Mouse (Mus musculus): ENCODE measurements around the gene Sema5a.

The Sema5a gene

GRCm38 (mm10) chr15:32637879-32638278 lies 393.3 kb downstream of the Sema5a start:
- no peak for DNase-seq (ENCODE audit: low read depth)

- DNase-seq (ENCODE audit: low read depth), result peak; percentile 50
These were observed 402.6 kb downstream of the Sema5a start for GRCm38 (mm10) chr15:32647061-32647687.

GRCm38 (mm10) chr15:32654046-32654445 lies 409.4 kb downstream of the Sema5a start:
- DNase-seq (ENCODE audit: low read depth), result peak; percentile 40

- peak; percentile 62 for DNase-seq (ENCODE audit: low read depth)
These were observed 411.4 kb downstream of the Sema5a start for GRCm38 (mm10) chr15:32656017-32656416.

GRCm38 (mm10) chr15:32676446-32676845 lies 431.8 kb downstream of the Sema5a start:
- no peak for DNase-seq (ENCODE audit: low read depth)

GRCm38 (mm10) chr15:32685152-32685551 lies 440.5 kb downstream of the Sema5a start:
- peak; percentile 36 for DNase-seq (ENCODE audit: low read depth)

- no peak for DNase-seq (ENCODE audit: low read depth)
These were observed 446.4 kb downstream of the Sema5a start for GRCm38 (mm10) chr15:32691021-32691420.

- peak; percentile 50 for DNase-seq (ENCODE audit: low read depth)
These were observed 448.4 kb downstream of the Sema5a start for GRCm38 (mm10) chr15:32693006-32693405.

GRCm38 (mm10) chr15:32717298-32717985 lies 472.8 kb downstream of the Sema5a start:
- peak; percentile 24 for DNase-seq (ENCODE audit: low read depth)

GRCm38 (mm10) chr15:32718293-32718963 lies 473.8 kb downstream of the Sema5a start:
- DNase-seq (ENCODE audit: low read depth), result peak; percentile 87

GRCm38 (mm10) chr15:32718964-32719311 lies 474.3 kb downstream of the Sema5a start:
- DNase-seq (ENCODE audit: low read depth), result no peak

- DNase-seq (ENCODE audit: low read depth), result peak; percentile 63
These were observed 486.2 kb downstream of the Sema5a start for GRCm38 (mm10) chr15:32730839-32731238.
